8 mouse cellular contexts compared by ENCODE assay signal in the genomic region with DNA sequence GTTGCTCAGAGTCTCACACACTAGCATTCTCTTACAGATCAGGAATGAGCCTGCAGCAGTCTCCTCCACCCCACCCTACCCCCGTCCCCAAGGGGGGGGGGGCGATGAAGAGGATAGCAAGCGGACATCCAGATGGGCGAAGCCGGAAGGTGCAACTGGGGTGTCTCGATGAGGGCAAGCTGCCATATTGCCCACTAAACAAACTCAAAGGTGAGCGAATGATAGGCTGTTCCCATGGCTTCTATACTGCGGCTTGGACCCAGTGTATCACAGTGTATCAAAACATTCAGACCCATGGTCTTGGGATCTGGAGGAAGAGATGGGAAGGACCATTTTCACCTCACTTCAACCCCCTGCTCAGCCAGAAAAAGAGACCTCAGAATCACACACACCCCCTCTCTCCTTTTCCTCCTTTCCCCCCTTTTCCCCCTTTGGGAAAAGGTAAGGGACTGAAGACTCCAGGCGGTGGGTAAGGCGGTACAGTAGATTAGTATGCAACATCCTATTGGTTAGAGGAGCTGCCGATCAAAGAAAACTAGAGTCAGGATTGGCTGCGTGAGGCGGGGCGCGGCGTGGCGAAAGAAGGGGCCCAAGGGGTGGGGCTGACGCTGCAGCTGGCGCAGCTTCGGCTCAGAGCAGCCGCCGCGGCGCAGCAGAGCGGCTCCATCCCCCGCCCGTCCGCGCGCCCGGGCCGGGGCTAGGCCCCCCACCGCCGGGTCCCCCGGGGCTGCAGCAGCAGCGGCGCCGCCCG. TPM values are rescaled to one million over a fixed set of nuclear protein-coding genes. Genes with fewer than 3 reads are reported as not detected.
A peak's percentile ranks its signal among the peaks of the same experiment; 100 is the strongest.
DNase-seq lines count a peak whose midpoint lies in the region; ATAC-seq and TF ChIP-seq lines count a peak whose summit lies in the region.

A gene (plus strand): TSS at position 629 of the 751 bp plus-strand sequence.

- H3K9me3 ChIP-seq in E14TG2a.4 (ENCODE audit: low read length), result no peaks in the 10 kb centered on the region
- no peaks in the 10 kb centered on the region for H3K9me3 ChIP-seq in liver, postnatal 0 days (ENCODE audit: low read length)
- H3K9me3 ChIP-seq in neural tube, embryonic 15.5 days (replicated peaks), result no peaks in the 10 kb centered on the region

- DNase-seq in cerebellum, adult 18-20 months, result peak; percentile 95 to 96
- DNase-seq in forelimb bud, embryonic 11.5 days (ENCODE audit: low read depth, low spot score), result peak; percentile 94
- DNase-seq in heart, postnatal 4 days, result peak; percentile 78
- DNase-seq in layer of hippocampus, adult 18-20 months (ENCODE audit: low spot score in 2 of 2), result peak; percentile 91 to 99
- peak; percentile 75 for DNase-seq in liver, postnatal 0 days

- TF ChIP-seq CTCF in E14TG2a.4 (conservative IDR thresholded peaks at IDR 0.05; ENCODE audit: low read length), result no peak
- no peak for TF ChIP-seq CTCF in liver, postnatal 0 days (IDR thresholded peaks at IDR 0.05; ENCODE audit: low read depth)
- TF ChIP-seq CTCF in testis, adult 2 months (IDR thresholded peaks at IDR 0.05; ENCODE audit: control insufficient read depth, insufficient read depth, insufficient replicate concordance, low read depth, low read length), result no peak

- H3K4me2 ChIP-seq in liver, postnatal 0 days (ENCODE audit: low read depth, low read length), result peak within 1 kb of the TSS; percentile 75
- H3K4me2 ChIP-seq in neural tube, embryonic 15.5 days, result peak within 1 kb of the TSS; percentile 83

- no peak within 1 kb of the TSS for H3K9ac ChIP-seq in liver, postnatal 0 days (replicated peaks)
- H3K9ac ChIP-seq in neural tube, embryonic 15.5 days (replicated peaks), result peak within 1 kb of the TSS; percentile 88

- 4% methylated on average over 29 of the region's 39 CpGs for WGBS in liver, postnatal 0 days (ENCODE audit: insufficient replicate concordance)
- 4% methylated on average over 29 of the region's 39 CpGs for WGBS in neural tube, embryonic 15.5 days

- peak within 1 kb of the TSS; percentile 84 for H3K4me3 ChIP-seq in E14TG2a.4 (replicated peaks; ENCODE audit: low read length)
- peak within 1 kb of the TSS; percentile 46 for H3K4me3 ChIP-seq in liver, postnatal 0 days (ENCODE audit: low read depth, low read length)
- H3K4me3 ChIP-seq in neural tube, embryonic 15.5 days (replicated peaks), result peak within 1 kb of the TSS; percentile 73
- peak within 1 kb of the TSS; percentile 59 for H3K4me3 ChIP-seq in testis, adult 2 months (ENCODE audit: control insufficient read depth, low read depth, low read length)

- peaks cover 59% of the 10 kb centered on the region for H3K27me3 ChIP-seq in E14TG2a.4 (ENCODE audit: insufficient read depth, low read length)
- peaks cover 92% of the 10 kb centered on the region for H3K27me3 ChIP-seq in liver, postnatal 0 days (ENCODE audit: insufficient read depth, low read length)
- H3K27me3 ChIP-seq in neural tube, embryonic 15.5 days (replicated peaks), result peaks cover 6% of the 10 kb centered on the region; the same call in 1 of the 2 replicates
- peaks cover 10% of the 10 kb centered on the region; the same call in 1 of the 2 replicates for H3K27me3 ChIP-seq in testis, adult 2 months (ENCODE audit: control insufficient read depth, insufficient read depth, low read length)

- peaks cover 85% of the 10 kb centered on the region for H3K4me1 ChIP-seq in E14TG2a.4 (replicated peaks; ENCODE audit: low read depth, low read length)
- H3K4me1 ChIP-seq in liver, postnatal 0 days (ENCODE audit: insufficient read depth), result peaks cover 3% of the 10 kb centered on the region; the same call in 1 of the 2 replicates
- H3K4me1 ChIP-seq in neural tube, embryonic 15.5 days, result peaks cover 53% of the 10 kb centered on the region
- peaks cover 30% of the 10 kb centered on the region for H3K4me1 ChIP-seq in testis, adult 2 months (ENCODE audit: control insufficient read depth, insufficient read depth, low read length)

- TF ChIP-seq EP300 in liver, postnatal 0 days (IDR thresholded peaks at IDR 0.05; ENCODE audit: low read depth), result no peak

- no peak within 1 kb of the TSS for H3K27ac ChIP-seq in liver, postnatal 0 days (ENCODE audit: low read depth)
- peak within 1 kb of the TSS; percentile 86 for H3K27ac ChIP-seq in neural tube, embryonic 15.5 days (replicated peaks)
- H3K27ac ChIP-seq in testis, adult 2 months (ENCODE audit: control insufficient read depth, insufficient read depth, low read depth, low read length), result no peak within 1 kb of the TSS

- TF ChIP-seq POLR2A in testis, adult 2 months (IDR thresholded peaks at IDR 0.05; ENCODE audit: control insufficient read depth, low read depth, low read length), result no peak

- no peaks in the 10 kb centered on the region for H3K36me3 ChIP-seq in E14TG2a.4 (ENCODE audit: insufficient read depth, low read length)
- H3K36me3 ChIP-seq in liver, postnatal 0 days (replicated peaks; ENCODE audit: insufficient read depth, low read length), result no peaks in the 10 kb centered on the region
- no peaks in the 10 kb centered on the region for H3K36me3 ChIP-seq in neural tube, embryonic 15.5 days
- H3K36me3 ChIP-seq in testis, adult 2 months (ENCODE audit: control insufficient read depth, insufficient read depth, low read length), result no peaks in the 10 kb centered on the region

- ATAC-seq in liver, postnatal 0 days, result peak; percentile 76
- peak; percentile 89 for ATAC-seq in neural tube, embryonic 15.5 days (ENCODE audit: low FRiP score)

RNA-seq across cellular contexts. Expression of the gene that starts here (rescaled TPM):
- not detected for total RNA-seq in heart, postnatal 4 days (2021)
- total RNA-seq in layer of hippocampus, adult 18-20 months (2021), result 100 to 1,000 TPM; 203 to 204 TPM
- not detected in 2 replicates for polyA plus RNA-seq in liver, postnatal 0 days (2015; fragmentation: Nextera tagmentation; extraction: Ambion mirVana)
- polyA plus RNA-seq in neural tube, embryonic 15.5 days (2015; fragmentation: Nextera tagmentation; extraction: Ambion mirVana), result 10.0 and 11.6 TPM in 2 replicates
- 0.06 and 0.07 TPM in 2 replicates for polyA plus RNA-seq in testis, adult 2 months (2012; rRNA removed)

Comparison
In these comparisons a context has a peak if more than half of its experiments do, and no peak if none do; other contexts are left out.
1. RNA of the gene that starts here (total RNA-seq): 203 to 204 TPM in layer of hippocampus, adult 18-20 months; not detected in heart, postnatal 4 days; every median in the first group is over 100 times any median in the second.
2. RNA of the gene that starts here (polyA plus RNA-seq): 10.0 to 11.6 TPM in neural tube, embryonic 15.5 days; 0.06 to 0.07 TPM in testis, adult 2 months and not detected in liver, postnatal 0 days; every median in the first group is over 10 times any median in the second.
3. Peak in DNase-seq in heart, postnatal 4 days; RNA of the gene not detected or under 1 TPM.
4. Peak in DNase-seq, ATAC-seq, H3K4me3 ChIP-seq and H3K4me2 ChIP-seq in liver, postnatal 0 days; RNA of the gene not detected or under 1 TPM.
5. Peak in every context shown above with its lines, with median percentiles within 50 percentile points of each other: H3K4me3 ChIP-seq and DNase-seq.